In the genomic region with DNA sequence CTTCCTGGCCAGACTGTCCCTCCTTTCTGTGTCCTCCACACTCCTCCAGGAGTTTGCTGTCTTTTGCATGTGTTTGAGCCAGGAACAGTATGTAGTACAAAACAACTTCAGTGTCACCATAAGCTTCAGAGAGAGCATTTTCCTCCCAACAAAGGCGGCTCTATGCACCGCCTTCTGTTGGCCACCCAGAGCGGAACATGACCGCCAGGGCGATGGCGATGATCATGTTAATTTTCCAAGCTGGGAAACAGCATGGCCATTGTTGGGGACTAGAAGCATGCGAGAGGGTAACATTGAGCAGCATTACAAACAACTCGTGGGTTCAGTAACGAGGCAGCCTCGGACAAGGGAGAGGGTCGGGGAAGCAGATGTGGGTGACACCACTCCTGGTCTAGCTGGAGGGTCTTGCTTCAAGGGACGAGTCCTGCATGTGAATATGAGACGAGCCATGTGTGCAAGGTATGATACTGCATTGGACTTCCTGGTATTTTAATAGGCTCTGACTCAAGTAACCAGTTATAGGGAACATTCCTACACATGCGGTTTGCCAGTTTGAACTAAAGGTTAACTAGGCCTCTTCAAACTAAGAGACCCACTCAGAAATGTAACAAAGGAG, we compare ENCODE assay signal across 14 mouse cellular contexts. TPM values are rescaled to one million over a fixed set of nuclear protein-coding genes. Genes with fewer than 3 reads are reported as not detected.
DNase-seq lines count a peak whose midpoint lies in the region; ATAC-seq and TF ChIP-seq lines count a peak whose summit lies in the region.
"Had no signal": no experiment of that assay in that cellular context is flagged by ENCODE, and none has a peak within 500 bp of the region (broad histone marks: within the 10 kb centered on the region; RNA-seq: fewer than 3 reads in every experiment).

No protein-coding gene starts in this region.

- peaks cover 2% of the 10 kb centered on the region for H3K27me3 ChIP-seq in megakaryocyte, embryonic 14.5 days (replicated peaks)
- no peaks in the 10 kb centered on the region for H3K27me3 ChIP-seq in forebrain, embryonic 14.5 days (replicated peaks; ENCODE audit: control insufficient read depth, insufficient read depth, low read length)
- no peaks in the 10 kb centered on the region for H3K27me3 ChIP-seq in hindbrain, postnatal 0 days (ENCODE audit: insufficient read depth, low read length)
- no peaks in the 10 kb centered on the region for H3K27me3 ChIP-seq in neural tube, embryonic 14.5 days (ENCODE audit: control insufficient read depth, insufficient read depth, low read length)
- H3K27me3 ChIP-seq: heart, embryonic 15.5 days; kidney, embryonic 15.5 days had no signal

- ATAC-seq in megakaryocyte, adult 5-6 weeks (ENCODE audit: poor library complexity, severe bottlenecking), result no peak
- ATAC-seq in forebrain, embryonic 14.5 days, result peak; percentile 53
- ATAC-seq in hindbrain, postnatal 0 days, result peak; percentile 74
- ATAC-seq in neural tube, embryonic 14.5 days (ENCODE audit: low read depth), result peak; percentile 32; the same call in 1 of the 2 replicates
- ATAC-seq in megakaryocyte progenitor cell, adult 5-6 weeks (replicated peaks; ENCODE audit: poor library complexity), result no peak

- no peak overlapping the region for H3K9ac ChIP-seq in forebrain, embryonic 14.5 days (ENCODE audit: low read length)
- H3K9ac ChIP-seq in hindbrain, postnatal 0 days (replicated peaks; ENCODE audit: low read length), result no peak overlapping the region
- no peak overlapping the region for H3K9ac ChIP-seq in neural tube, embryonic 14.5 days (replicated peaks; ENCODE audit: low read depth, low read length)
- H3K9ac ChIP-seq: heart, embryonic 15.5 days; kidney, embryonic 15.5 days; liver, embryonic 14.5 days had no signal

- peaks cover 65% of the 10 kb centered on the region for H3K4me1 ChIP-seq in megakaryocyte, embryonic 14.5 days
- no peaks in the 10 kb centered on the region for H3K4me1 ChIP-seq in forebrain, embryonic 14.5 days (ENCODE audit: control insufficient read depth, insufficient read depth, low read length)
- 0 out of 2 replicates have a peak, but pooled peaks cover 5% of the 10 kb centered on the region for H3K4me1 ChIP-seq in hindbrain, postnatal 0 days (ENCODE audit: insufficient read depth, low read length)
- peaks cover 3% of the 10 kb centered on the region; the same call in 1 of the 2 replicates for H3K4me1 ChIP-seq in neural tube, embryonic 14.5 days (ENCODE audit: control insufficient read depth, insufficient read depth, low read length)

- TF ChIP-seq CTCF in hindbrain, postnatal 0 days (IDR thresholded peaks at IDR 0.05; ENCODE audit: low read depth), result 0 out of 2 replicates have a peak, but pooled peaks have one; percentile 17

- H3K27ac ChIP-seq in forebrain, embryonic 14.5 days (ENCODE audit: low read depth, low read length), result no peak overlapping the region
- H3K27ac ChIP-seq in hindbrain, postnatal 0 days, result no peak overlapping the region
- peak overlapping the region; percentile 28; the same call in 1 of the 2 replicates for H3K27ac ChIP-seq in neural tube, embryonic 14.5 days (ENCODE audit: low read depth, low read length)
- H3K27ac ChIP-seq: heart, embryonic 15.5 days; liver, embryonic 14.5 days had no signal

- no peak overlapping the region for H3K4me2 ChIP-seq in forebrain, embryonic 14.5 days (ENCODE audit: low read length)
- no peak overlapping the region for H3K4me2 ChIP-seq in hindbrain, postnatal 0 days (ENCODE audit: low read depth, low read length)
- H3K4me2 ChIP-seq in neural tube, embryonic 14.5 days (ENCODE audit: low read depth, low read length), result no peak overlapping the region
- H3K4me2 ChIP-seq: heart, embryonic 15.5 days; kidney, embryonic 15.5 days had no signal

- WGBS in forebrain, embryonic 14.5 days, result 41% methylated on average over 14 of the region's 14 CpGs
- 55% methylated on average over 14 of the region's 14 CpGs for WGBS in hindbrain, postnatal 0 days
- WGBS in neural tube, embryonic 14.5 days, result 53% methylated on average over 14 of the region's 14 CpGs

- no peaks in the 10 kb centered on the region for H3K36me3 ChIP-seq in megakaryocyte, embryonic 14.5 days (replicated peaks; ENCODE audit: low read length)
- H3K36me3 ChIP-seq in forebrain, embryonic 14.5 days (ENCODE audit: control insufficient read depth, insufficient read depth, low read length), result no peaks in the 10 kb centered on the region
- no peaks in the 10 kb centered on the region for H3K36me3 ChIP-seq in hindbrain, postnatal 0 days (ENCODE audit: insufficient read depth, low read length)
- H3K36me3 ChIP-seq in neural tube, embryonic 14.5 days (ENCODE audit: control insufficient read depth, insufficient read depth, low read length), result no peaks in the 10 kb centered on the region
- H3K36me3 ChIP-seq: heart, embryonic 15.5 days; kidney, embryonic 15.5 days had no signal

- peak overlapping the region; percentile 7 for H3K4me3 ChIP-seq in megakaryocyte, embryonic 14.5 days (replicated peaks)
- no peak overlapping the region for H3K4me3 ChIP-seq in forebrain, embryonic 14.5 days (ENCODE audit: low read depth, low read length)
- no peak overlapping the region for H3K4me3 ChIP-seq in hindbrain, postnatal 0 days (ENCODE audit: low read length)
- H3K4me3 ChIP-seq in neural tube, embryonic 14.5 days (ENCODE audit: low read depth, low read length), result no peak overlapping the region
- H3K4me3 ChIP-seq: heart, embryonic 15.5 days; kidney, embryonic 15.5 days had no signal

- H3K9me3 ChIP-seq in megakaryocyte, embryonic 14.5 days, result no peaks in the 10 kb centered on the region
- no peaks in the 10 kb centered on the region for H3K9me3 ChIP-seq in forebrain, embryonic 14.5 days (replicated peaks; ENCODE audit: control insufficient read depth, low read length)
- no peaks in the 10 kb centered on the region for H3K9me3 ChIP-seq in hindbrain, postnatal 0 days (ENCODE audit: low read length)
- no peaks in the 10 kb centered on the region for H3K9me3 ChIP-seq in neural tube, embryonic 14.5 days (ENCODE audit: control insufficient read depth, low read length)
- H3K9me3 ChIP-seq: heart, embryonic 15.5 days; kidney, embryonic 15.5 days had no signal

- DNase-seq in forebrain, embryonic 14.5 days (ENCODE audit: low spot score), result peak; percentile 41
- DNase-seq in hindbrain, postnatal 0 days (ENCODE audit: low spot score), result peak; percentile 34
- DNase-seq in embryo, embryonic 10 days (ENCODE audit: low spot score), result no peak
- DNase-seq: adrenal gland, postnatal 36 days; gastrocnemius, postnatal 10 days; right cerebral cortex, adult 18-20 months had no signal

RNA-seq across cellular contexts. Expression of a gene that starts 22.8 kb away (rescaled TPM):
- not detected in 2 replicates for polyA plus RNA-seq in megakaryocyte, embryonic 14.5 days (2012; ENCODE audit: insufficient read depth, low replicate concordance)
- total RNA-seq in megakaryocyte, adult 5-6 weeks (2015), result 27.7 and 36.5 TPM in 2 replicates
- total RNA-seq in megakaryocyte, adult 5-6 weeks (2017), result 7.3 and 7.4 TPM in 2 replicates
- polyA plus RNA-seq in forebrain, embryonic 14.5 days (2014; fragmentation: Nextera tagmentation; extraction: Ambion mirVana), result 0.44 TPM in 1 of 2 replicates, not detected in the other
- not detected in 2 replicates for total RNA-seq in hindbrain, postnatal 0 days (2014; rRNA removed)
- polyA plus RNA-seq in hindbrain, postnatal 0 days (2015; fragmentation: Nextera tagmentation; extraction: Ambion mirVana), result 0.54 and 0.80 TPM in 2 replicates
- not detected in 2 replicates for polyA plus RNA-seq in neural tube, embryonic 14.5 days (2014; fragmentation: Nextera tagmentation; extraction: Ambion mirVana)
- total RNA-seq in megakaryocyte progenitor cell, adult 5-6 weeks (2015), result 4.7 and 10.5 TPM in 2 replicates
- total RNA-seq in megakaryocyte progenitor cell, adult 5-6 weeks (2017), result 1.3 and 5.3 TPM in 2 replicates
- total RNA-seq: layer of hippocampus, postnatal 36 days had no signal

RNA-seq across cellular contexts. Expression of a gene that starts 39.8 kb away (rescaled TPM):
- not detected in 2 replicates for polyA plus RNA-seq in megakaryocyte, embryonic 14.5 days (2012; ENCODE audit: insufficient read depth, low replicate concordance)
- total RNA-seq in megakaryocyte, adult 5-6 weeks (2015), result not detected in 2 replicates
- total RNA-seq in megakaryocyte, adult 5-6 weeks (2017), result not detected in 2 replicates
- polyA plus RNA-seq in forebrain, embryonic 14.5 days (2014; fragmentation: Nextera tagmentation; extraction: Ambion mirVana), result 2.9 and 4.9 TPM in 2 replicates
- total RNA-seq in hindbrain, postnatal 0 days (2014; rRNA removed), result 1.8 and 4.1 TPM in 2 replicates
- polyA plus RNA-seq in hindbrain, postnatal 0 days (2015; fragmentation: Nextera tagmentation; extraction: Ambion mirVana), result 8.0 and 10.2 TPM in 2 replicates
- polyA plus RNA-seq in neural tube, embryonic 14.5 days (2014; fragmentation: Nextera tagmentation; extraction: Ambion mirVana), result 6.0 and 11.9 TPM in 2 replicates
- total RNA-seq in megakaryocyte progenitor cell, adult 5-6 weeks (2015), result 1.2 and 1.5 TPM in 2 replicates
- 0.54 TPM in 1 of 2 replicates, not detected in the other for total RNA-seq in megakaryocyte progenitor cell, adult 5-6 weeks (2017)

RNA-seq across cellular contexts. Expression of a gene that starts 43.6 kb away (rescaled TPM):
- not detected in 2 replicates for polyA plus RNA-seq in megakaryocyte, embryonic 14.5 days (2012; ENCODE audit: insufficient read depth, low replicate concordance)
- 0.14 and 0.45 TPM in 2 replicates for total RNA-seq in megakaryocyte, adult 5-6 weeks (2015)
- total RNA-seq in megakaryocyte, adult 5-6 weeks (2017), result 0.61 and 10.7 TPM in 2 replicates
- polyA plus RNA-seq in forebrain, embryonic 14.5 days (2014; fragmentation: Nextera tagmentation; extraction: Ambion mirVana), result not detected in 2 replicates
- total RNA-seq in hindbrain, postnatal 0 days (2014; rRNA removed), result not detected in 2 replicates
- polyA plus RNA-seq in hindbrain, postnatal 0 days (2015; fragmentation: Nextera tagmentation; extraction: Ambion mirVana), result not detected in 2 replicates
- not detected in 2 replicates for polyA plus RNA-seq in neural tube, embryonic 14.5 days (2014; fragmentation: Nextera tagmentation; extraction: Ambion mirVana)
- total RNA-seq in megakaryocyte progenitor cell, adult 5-6 weeks (2015), result 0.37 and 1.2 TPM in 2 replicates
- 0.27 and 0.33 TPM in 2 replicates for total RNA-seq in megakaryocyte progenitor cell, adult 5-6 weeks (2017)
- total RNA-seq: layer of hippocampus, postnatal 36 days had no signal
- polyA plus RNA-seq: heart, embryonic 15.5 days; kidney, embryonic 15.5 days had no signal

Comparison
In these comparisons a context has a peak if more than half of its experiments do, and no peak if none do; other contexts are left out.
1. ATAC-seq: peak in forebrain, embryonic 14.5 days (single experiment), hindbrain, postnatal 0 days (single experiment) and neural tube, embryonic 14.5 days (single experiment); none in megakaryocyte, adult 5-6 weeks (single experiment) and megakaryocyte progenitor cell, adult 5-6 weeks (single experiment).